Mouse (Mus musculus): ENCODE data around the gene Atrip. TPM values are rescaled to one million over a fixed set of nuclear protein-coding genes. Genes with fewer than 3 reads are reported as not detected.

Gene Atrip
- polyA plus RNA-seq, 1 experiment from 2014 or later: 33.4 TPM

DNA sequence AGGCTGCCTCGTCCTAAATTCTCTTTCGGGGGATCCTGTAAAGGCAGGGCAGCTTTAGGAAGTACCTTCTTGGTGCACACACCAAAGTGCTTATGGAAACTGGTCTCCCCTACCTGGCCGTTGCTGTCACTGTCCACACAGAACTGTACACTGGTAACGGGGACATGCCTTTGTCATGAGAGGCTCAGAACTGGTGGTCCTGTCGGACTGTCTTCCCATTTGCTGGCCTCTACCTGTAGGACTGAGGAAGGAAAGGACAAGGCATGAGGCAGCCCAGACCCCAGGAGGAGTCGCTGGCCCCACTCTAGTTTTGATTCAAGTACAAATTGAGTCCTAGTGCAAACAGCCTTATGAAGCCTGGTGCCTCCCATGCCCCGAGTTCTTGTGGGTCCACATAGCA, 42.9 kb downstream of the Atrip start:
- no peak overlapping the region for H3K4me2 ChIP-seq
- no peaks in the 10 kb centered on the region; the same call in 1 of the 2 replicates for H3K9me3 ChIP-seq
- no peak for ATAC-seq (ENCODE audit: insufficient number of reproducible peaks, insufficient read depth, low FRiP score, low TSS enrichment, low read depth)
- H3K27me3 ChIP-seq: no peaks in the 10 kb centered on the region
- H3K27ac ChIP-seq: no peak overlapping the region
- H3K4me3 ChIP-seq (replicated peaks): no peak overlapping the region
- H3K4me1 ChIP-seq (replicated peaks): no peaks in the 10 kb centered on the region
- WGBS: 88% methylated on average over 7 of the region's 7 CpGs
- H3K36me3 ChIP-seq: peaks cover 15% of the 10 kb centered on the region; the same call in 1 of the 2 replicates
- H3K9ac ChIP-seq (replicated peaks): no peak overlapping the region

DNA sequence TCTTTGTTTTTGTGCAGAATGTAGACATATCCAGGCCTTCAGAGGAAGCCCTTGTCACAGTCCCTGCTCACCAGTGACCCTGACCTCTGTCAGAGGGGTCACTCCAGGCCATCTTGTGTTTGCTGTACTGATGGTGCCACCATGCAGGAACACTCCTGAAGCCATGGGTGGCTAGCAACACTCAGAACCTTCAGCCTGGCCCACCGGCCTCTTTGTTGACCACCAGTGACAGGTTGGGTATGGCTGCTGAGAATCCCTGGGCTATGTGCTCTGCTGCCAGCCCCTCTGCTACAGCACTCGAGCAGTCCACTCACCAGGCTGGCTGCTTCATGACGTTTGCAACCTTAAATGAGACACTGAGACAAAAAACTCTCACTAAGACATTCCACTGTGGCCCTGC, 43.6 kb downstream of the Atrip start:
- H3K9me3 ChIP-seq: no peaks in the 10 kb centered on the region; the same call in 1 of the 2 replicates
- H3K4me2 ChIP-seq: no peak overlapping the region
- H3K4me3 ChIP-seq (replicated peaks): no peak overlapping the region
- H3K4me1 ChIP-seq (replicated peaks): no peaks in the 10 kb centered on the region
- H3K27ac ChIP-seq: no peak overlapping the region
- no peak for ATAC-seq (ENCODE audit: insufficient number of reproducible peaks, insufficient read depth, low FRiP score, low TSS enrichment, low read depth)
- H3K36me3 ChIP-seq: peaks cover 22% of the 10 kb centered on the region; the same call in 1 of the 2 replicates
- no peak overlapping the region for H3K9ac ChIP-seq (replicated peaks)
- no peaks in the 10 kb centered on the region for H3K27me3 ChIP-seq
- 64% methylated on average over 3 of the region's 3 CpGs for WGBS

DNA sequence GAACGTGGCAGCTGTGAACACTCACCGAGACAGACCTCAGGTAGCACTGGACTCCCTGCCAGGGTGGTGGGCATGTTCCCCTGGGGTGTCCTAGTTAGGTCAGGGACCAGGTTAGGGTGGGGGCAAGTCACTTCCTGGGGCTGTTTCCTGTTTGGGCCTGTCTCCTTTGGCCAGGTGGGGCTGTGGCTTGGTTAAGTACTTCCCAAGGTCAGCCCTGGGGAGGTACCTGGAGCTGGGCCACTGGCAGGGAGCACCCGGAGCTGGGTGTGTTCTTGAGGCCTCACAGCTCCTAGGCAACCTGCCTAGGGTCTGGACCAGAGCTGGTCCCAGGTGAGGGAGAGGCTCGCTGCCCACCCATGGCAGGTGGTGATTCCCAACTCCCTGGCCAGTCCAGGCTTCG, 45.0 kb downstream of the Atrip start:
- ATAC-seq (ENCODE audit: insufficient number of reproducible peaks, insufficient read depth, low FRiP score, low TSS enrichment, low read depth): no peak
- H3K9ac ChIP-seq (replicated peaks): no peak overlapping the region
- H3K9me3 ChIP-seq: no peaks in the 10 kb centered on the region; the same call in 1 of the 2 replicates
- H3K36me3 ChIP-seq: peaks cover 27% of the 10 kb centered on the region; the same call in 1 of the 2 replicates
- no peak overlapping the region for H3K4me3 ChIP-seq (replicated peaks)
- no peak overlapping the region for H3K27ac ChIP-seq
- no peaks in the 10 kb centered on the region for H3K4me1 ChIP-seq (replicated peaks)
- no peak overlapping the region for H3K4me2 ChIP-seq
- no peaks in the 10 kb centered on the region for H3K27me3 ChIP-seq
- 80% methylated on average over 5 of the region's 5 CpGs for WGBS

DNA sequence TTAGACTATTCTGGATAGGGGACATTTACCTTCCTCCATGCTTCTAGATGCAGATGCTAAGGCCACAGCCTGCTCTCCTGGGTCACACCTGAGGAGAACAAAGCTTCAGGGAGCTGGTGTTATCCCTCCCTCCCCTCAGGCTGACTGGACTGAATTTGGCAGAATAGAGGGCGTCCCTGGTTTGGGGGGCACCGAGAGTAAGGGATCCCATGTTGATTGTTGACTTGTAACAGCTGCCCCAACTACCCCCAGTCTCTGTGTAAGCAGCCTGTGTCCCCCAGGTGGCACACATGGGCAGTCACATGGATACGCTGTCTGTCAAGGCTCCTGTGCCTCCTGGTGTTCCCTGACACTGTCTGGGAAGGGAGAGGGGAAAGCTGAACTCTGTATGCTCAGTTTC, 45.5 kb downstream of the Atrip start:
- Histone ChIP-seq H3K4me1 (replicated peaks) (no peaks in the 10 kb centered on the region), H3K9me3 (no peaks in the 10 kb centered on the region; the same call in 1 of the 2 replicates), H3K9ac (replicated peaks) (no peak overlapping the region), H3K27ac (no peak overlapping the region), H3K4me2 (no peak overlapping the region), H3K27me3 (no peaks in the 10 kb centered on the region), H3K4me3 (replicated peaks) (no peak overlapping the region), H3K36me3 (peaks cover 28% of the 10 kb centered on the region)
- no peak for ATAC-seq (ENCODE audit: insufficient number of reproducible peaks, insufficient read depth, low FRiP score, low TSS enrichment, low read depth)
- WGBS: 87% methylated on average over 3 of the region's 3 CpGs

DNA sequence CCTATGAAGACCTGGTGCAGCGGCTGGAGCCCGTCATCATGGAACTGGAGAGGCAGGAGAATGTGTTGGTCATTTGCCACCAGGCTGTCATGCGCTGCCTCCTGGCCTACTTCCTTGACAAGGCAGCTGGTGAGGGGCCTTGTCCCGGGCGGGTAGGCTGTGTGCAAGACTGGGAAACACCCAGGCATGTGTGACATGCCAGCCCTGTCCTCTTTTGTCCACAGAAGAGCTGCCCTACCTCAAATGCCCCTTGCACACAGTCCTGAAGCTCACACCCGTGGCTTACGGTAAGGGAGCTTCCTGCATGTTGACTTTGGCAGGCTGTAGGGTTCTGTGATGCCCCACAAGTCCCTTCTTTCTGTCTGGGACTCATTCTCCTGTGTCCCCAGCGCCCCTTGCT, 46.4 kb downstream of the Atrip start:
- H3K27ac ChIP-seq: no peak overlapping the region
- H3K4me3 ChIP-seq (replicated peaks): no peak overlapping the region
- no peak overlapping the region for H3K4me2 ChIP-seq
- H3K36me3 ChIP-seq: peaks cover 34% of the 10 kb centered on the region
- H3K4me1 ChIP-seq (replicated peaks): no peaks in the 10 kb centered on the region
- no peak for ATAC-seq (ENCODE audit: insufficient number of reproducible peaks, insufficient read depth, low FRiP score, low TSS enrichment, low read depth)
- 89% methylated on average over 8 of the region's 8 CpGs for WGBS
- H3K9me3 ChIP-seq: no peaks in the 10 kb centered on the region
- no peak overlapping the region for H3K9ac ChIP-seq (replicated peaks)
- H3K27me3 ChIP-seq: no peaks in the 10 kb centered on the region

DNA sequence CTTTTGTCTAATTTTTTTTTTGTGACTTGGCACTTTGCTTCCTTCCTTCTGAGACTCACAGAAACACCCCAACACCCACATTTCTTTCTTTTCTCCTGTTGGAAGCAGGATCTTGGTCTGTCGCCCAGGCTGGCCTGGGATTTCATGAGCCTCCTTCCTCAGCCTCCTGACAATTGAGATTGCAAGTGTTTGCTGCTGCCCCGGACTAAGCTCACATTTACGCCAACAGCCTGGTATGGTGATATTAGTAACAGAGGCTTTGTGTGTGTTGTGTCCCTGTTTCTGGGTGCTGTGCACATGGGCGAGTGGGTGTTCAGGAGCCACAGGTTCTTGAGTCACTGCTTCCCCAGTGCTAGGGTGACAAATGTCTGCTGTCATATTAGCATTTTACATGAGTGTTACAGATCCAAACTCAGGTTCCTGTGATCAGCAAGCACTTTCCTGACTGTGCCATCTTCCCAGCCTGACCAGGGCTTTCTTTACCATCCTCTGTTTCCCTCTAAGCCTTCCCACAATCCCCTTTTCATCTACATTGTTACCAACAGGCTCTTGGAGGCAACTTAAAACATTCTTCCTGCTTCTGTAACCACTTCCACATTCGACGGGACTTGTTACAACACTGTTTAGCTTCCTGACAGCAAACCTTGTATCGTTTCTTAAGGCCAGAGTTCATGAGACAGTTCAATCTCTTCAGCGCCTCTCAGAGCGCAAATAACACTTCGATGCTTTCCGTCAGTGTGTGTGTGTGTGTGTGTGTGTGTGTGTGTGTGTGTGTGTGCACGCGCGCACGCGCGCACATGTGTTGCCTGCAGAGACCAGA, 50.8 kb downstream of the Atrip start:
- Histone ChIP-seq H3K27me3 (no peaks in the 10 kb centered on the region), H3K9me3 (no peaks in the 10 kb centered on the region), H3K9ac (replicated peaks) (no peak overlapping the region), H3K36me3 (peaks cover 26% of the 10 kb centered on the region), H3K27ac (no peak overlapping the region), H3K4me1 (replicated peaks) (no peaks in the 10 kb centered on the region), H3K4me3 (replicated peaks) (no peak overlapping the region), H3K4me2 (no peak overlapping the region)
- ATAC-seq (ENCODE audit: insufficient number of reproducible peaks, insufficient read depth, low FRiP score, low TSS enrichment, low read depth): no peak
- 90% methylated on average over 17 of the region's 17 CpGs for WGBS

DNA sequence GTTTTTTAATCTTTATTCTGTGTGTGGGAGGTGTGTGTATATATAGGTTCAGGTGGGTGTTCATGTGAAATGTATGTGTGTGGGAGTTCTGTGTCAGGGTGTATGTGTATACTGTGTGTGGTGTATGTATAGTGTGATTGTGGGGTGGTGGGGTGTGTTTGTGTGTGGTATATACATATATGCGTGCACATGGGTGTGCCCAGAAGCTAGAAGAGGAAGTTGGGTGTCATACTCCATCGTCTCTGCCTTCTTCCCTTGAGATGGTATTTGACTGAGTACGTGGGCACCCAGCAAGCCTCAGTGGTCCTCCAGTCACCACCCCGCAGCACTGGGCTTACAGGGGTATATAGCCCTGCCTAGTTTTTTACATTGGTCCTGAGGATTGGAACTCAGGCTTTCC, 52.5 kb downstream of the Atrip start:
- Histone ChIP-seq H3K9ac (replicated peaks) (no peak overlapping the region), H3K27ac (no peak overlapping the region), H3K27me3 (no peaks in the 10 kb centered on the region), H3K4me2 (no peak overlapping the region), H3K4me1 (replicated peaks) (no peaks in the 10 kb centered on the region), H3K36me3 (peaks cover 21% of the 10 kb centered on the region), H3K9me3 (no peaks in the 10 kb centered on the region), H3K4me3 (replicated peaks) (no peak overlapping the region)
- ATAC-seq (ENCODE audit: insufficient number of reproducible peaks, insufficient read depth, low FRiP score, low TSS enrichment, low read depth): no peak
- WGBS: 90% methylated on average over 4 of the region's 4 CpGs

DNA sequence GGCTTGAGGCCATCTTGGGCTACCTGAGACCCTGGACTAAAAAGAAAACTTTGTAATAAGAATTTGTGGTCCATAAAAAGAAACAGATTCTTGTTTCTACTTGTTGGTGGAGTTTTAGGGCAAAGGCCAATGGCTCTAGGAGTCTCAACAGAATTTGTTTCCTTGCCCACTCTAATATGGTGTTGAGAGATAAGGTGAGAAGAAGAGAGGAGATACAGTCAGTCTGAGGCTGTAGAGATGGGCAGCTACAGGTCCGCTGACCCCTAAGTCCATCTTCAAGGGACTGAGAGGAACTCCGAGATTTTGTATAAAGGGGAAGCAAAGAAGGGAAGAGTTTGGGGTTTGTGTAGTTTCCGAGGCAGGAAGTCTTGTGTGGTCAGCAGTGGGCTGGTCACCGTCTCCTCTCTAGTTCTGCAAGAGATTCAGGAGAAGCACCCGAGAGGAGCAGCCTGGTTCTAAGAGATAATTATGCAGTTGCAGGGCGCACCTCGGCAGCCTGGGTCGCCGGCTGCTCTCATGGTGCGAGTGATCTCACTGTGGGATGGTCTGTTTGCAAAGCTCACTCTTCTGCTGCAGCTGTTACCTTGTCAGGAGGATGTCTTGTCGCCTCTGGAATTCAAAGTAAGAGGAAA, 56.8 kb downstream of the Atrip start:
- Histone ChIP-seq H3K9me3 (no peaks in the 10 kb centered on the region), H3K4me3 (replicated peaks) (no peak overlapping the region), H3K4me1 (replicated peaks) (no peaks in the 10 kb centered on the region), H3K4me2 (no peak overlapping the region), H3K27ac (no peak overlapping the region), H3K9ac (replicated peaks) (no peak overlapping the region), H3K36me3 (peaks cover 3% of the 10 kb centered on the region; the same call in 1 of the 2 replicates), H3K27me3 (no peaks in the 10 kb centered on the region)
- no peak for ATAC-seq (ENCODE audit: insufficient number of reproducible peaks, insufficient read depth, low FRiP score, low TSS enrichment, low read depth)
- 52% methylated on average over 11 of the region's 11 CpGs for WGBS

DNA sequence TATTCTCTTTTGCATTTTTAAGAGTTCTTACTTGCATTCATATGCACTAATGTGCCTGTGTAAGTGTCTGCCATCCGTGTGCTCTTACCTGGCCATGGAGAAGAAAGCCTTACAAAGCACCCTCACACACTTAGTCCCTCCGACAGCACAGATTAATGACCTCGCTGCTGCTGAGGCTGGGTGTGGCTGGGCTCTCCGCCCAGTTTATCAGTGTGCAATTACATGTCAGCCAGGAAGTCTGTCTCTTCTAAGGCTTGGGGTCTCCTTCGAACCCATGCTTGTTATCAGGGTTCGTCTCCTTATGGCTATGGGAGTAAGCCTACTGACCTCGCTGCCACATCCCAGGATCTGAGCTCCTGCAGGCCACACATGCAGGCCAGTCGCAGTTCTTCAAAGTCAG, 58.5 kb downstream of the Atrip start:
- Histone ChIP-seq H3K9ac (replicated peaks) (0 out of 2 replicates have a peak overlapping the region, but pooled peaks have one; percentile 3), H3K27me3 (no peaks in the 10 kb centered on the region), H3K4me1 (replicated peaks) (no peaks in the 10 kb centered on the region), H3K4me2 (no peak overlapping the region), H3K9me3 (no peaks in the 10 kb centered on the region), H3K27ac (no peak overlapping the region), H3K4me3 (replicated peaks) (no peak overlapping the region), H3K36me3 (peaks cover 19% of the 10 kb centered on the region; the same call in 1 of the 2 replicates)
- no peak for ATAC-seq (ENCODE audit: insufficient number of reproducible peaks, insufficient read depth, low FRiP score, low TSS enrichment, low read depth)
- WGBS: 52% methylated on average over 8 of the region's 8 CpGs

DNA sequence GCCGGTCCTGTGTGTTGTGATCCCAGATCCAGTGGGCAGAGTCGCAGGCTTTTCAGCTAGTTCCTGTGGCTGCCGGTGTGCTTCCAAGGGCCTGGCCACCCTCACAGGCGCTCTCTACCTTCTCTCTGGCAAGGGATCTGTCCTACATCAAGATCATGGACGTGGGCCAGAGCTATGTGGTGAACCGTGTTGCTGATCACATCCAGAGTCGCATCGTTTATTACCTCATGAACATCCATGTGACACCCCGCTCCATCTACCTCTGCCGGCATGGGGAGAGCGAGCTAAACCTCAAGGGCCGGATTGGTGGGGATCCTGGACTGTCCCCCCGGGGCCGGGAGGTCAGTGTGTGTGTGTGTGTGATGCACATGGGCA, 63.6 kb downstream of the Atrip start:
- no peak overlapping the region for H3K4me3 ChIP-seq (replicated peaks)
- H3K36me3 ChIP-seq: peaks cover 27% of the 10 kb centered on the region; the same call in 1 of the 2 replicates
- WGBS: 76% methylated on average over 14 of the region's 14 CpGs
- peaks cover 13% of the 10 kb centered on the region for H3K4me1 ChIP-seq (replicated peaks)
- H3K9me3 ChIP-seq: no peaks in the 10 kb centered on the region
- no peak overlapping the region for H3K27ac ChIP-seq
- peak overlapping the region; percentile 44; the same call in 1 of the 2 replicates for H3K9ac ChIP-seq (replicated peaks)
- no peaks in the 10 kb centered on the region for H3K27me3 ChIP-seq
- ATAC-seq (ENCODE audit: insufficient number of reproducible peaks, insufficient read depth, low FRiP score, low TSS enrichment, low read depth): no peak
- H3K4me2 ChIP-seq: no peak overlapping the region

DNA sequence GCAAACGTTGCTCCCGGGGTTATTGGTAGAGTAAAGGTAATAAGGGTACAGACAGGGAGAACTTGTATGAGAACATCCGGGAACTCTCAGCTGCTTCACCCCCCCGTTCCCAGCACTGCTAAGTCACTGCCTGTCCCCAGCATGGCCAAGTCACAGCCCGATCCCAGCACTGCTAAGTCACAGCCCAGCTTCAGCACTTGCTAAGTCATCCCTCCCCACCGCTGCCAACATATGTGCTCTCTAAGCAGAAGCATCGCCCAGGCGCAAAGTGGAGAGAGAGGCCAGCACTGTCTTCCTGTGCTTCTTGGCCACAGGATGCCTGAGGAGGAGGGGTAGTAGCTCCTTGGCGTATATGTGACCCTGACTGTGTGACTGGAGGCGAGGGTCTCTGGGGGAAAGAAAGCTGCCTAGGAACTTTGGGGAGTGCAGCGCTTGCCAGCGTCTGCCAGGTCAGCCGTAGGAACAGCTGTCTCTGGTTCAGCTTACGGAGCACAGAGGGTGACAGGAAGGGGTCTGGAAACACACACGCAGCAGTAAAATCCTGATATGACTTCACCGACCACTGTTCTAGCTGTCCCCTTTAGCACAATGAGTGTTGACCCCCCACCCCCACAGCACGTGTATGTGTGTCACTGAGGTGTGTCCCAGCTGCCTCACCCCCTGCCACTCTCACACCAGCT, 64.1 kb downstream of the Atrip start:
- H3K27me3 ChIP-seq: no peaks in the 10 kb centered on the region
- peak; percentile 50 for ATAC-seq (ENCODE audit: insufficient number of reproducible peaks, insufficient read depth, low FRiP score, low TSS enrichment, low read depth)
- 33% methylated on average over 17 of the region's 17 CpGs for WGBS
- H3K4me3 ChIP-seq (replicated peaks): no peak overlapping the region
- peak overlapping the region; percentile 44 for H3K9ac ChIP-seq (replicated peaks)
- H3K4me2 ChIP-seq: no peak overlapping the region
- H3K27ac ChIP-seq: no peak overlapping the region
- peaks cover 13% of the 10 kb centered on the region for H3K4me1 ChIP-seq (replicated peaks)
- H3K36me3 ChIP-seq: peaks cover 27% of the 10 kb centered on the region; the same call in 1 of the 2 replicates
- H3K9me3 ChIP-seq: no peaks in the 10 kb centered on the region

Measured in limb, embryonic 12.5 days (tissue).